Mouse (Mus musculus): ENCODE data around the gene Tgif1. TPM values are rescaled to one million over a fixed set of nuclear protein-coding genes. Genes with fewer than 3 reads are reported as not detected.

Tgif1 gene
- total RNA-seq, 1 experiment: 74.6 TPM

DNA sequence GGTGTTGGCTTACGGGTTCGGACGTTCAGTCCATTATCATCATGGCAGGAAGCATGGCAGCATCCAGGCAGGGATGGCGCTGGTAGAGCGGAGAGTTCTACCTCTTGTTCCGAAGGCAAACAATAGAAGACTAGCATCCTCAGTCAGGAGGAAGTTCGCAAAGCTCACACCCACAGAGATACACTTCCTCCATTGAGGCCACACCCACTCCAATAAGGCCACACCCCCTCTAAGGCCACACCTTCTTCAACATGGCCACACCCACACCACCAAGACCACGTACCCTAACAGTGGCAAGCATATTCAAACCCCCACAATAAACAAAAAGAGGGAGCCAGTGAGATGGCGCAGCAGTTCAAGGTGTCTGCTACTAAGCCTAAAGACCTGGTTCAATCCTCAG lies 47.5 kb downstream of the Tgif1 start:
- H3K9ac ChIP-seq (ENCODE audit: insufficient read depth, low read depth, low read length, poor library complexity, severe bottlenecking): peak overlapping the region; percentile 49
- peaks cover 3 to 22% of the 10 kb centered on the region in 2 experiments; a peak in 1 of 4 replicates for H3K4me1 ChIP-seq (ENCODE audit: control insufficient read depth in 2 of 2, insufficient read depth in 2 of 2, low read length in 2 of 2, poor library complexity in 1 of 2)
- in situ Hi-C loops (cut with MboI; ENCODE audit: low sequenced_read_pairs in 2 of 2, unreplicated experiment in 2 of 2): no loop called here
- no peak for DNase-seq (ENCODE audit: low read depth, low spot score)
- peaks cover 3% of the 10 kb centered on the region; the same call in 1 of the 2 replicates for H3K36me3 ChIP-seq (ENCODE audit: control insufficient read depth, insufficient read depth, low read length, poor library complexity, severe bottlenecking)
- TF ChIP-seq CHD2 (IDR thresholded peaks at IDR 0.05; ENCODE audit: low read depth, low read length) (no peak), HCFC1 (IDR thresholded peaks at IDR 0.05; ENCODE audit: borderline replicate concordance, insufficient read depth, low read length) (no peak), MAFK (IDR thresholded peaks at IDR 0.05; ENCODE audit: insufficient read depth, low read depth, low read length) (no peak), ZNF384 (IDR thresholded peaks at IDR 0.05; ENCODE audit: low read depth, low read length) (no peak), ZC3H11A (IDR thresholded peaks at IDR 0.05; ENCODE audit: borderline replicate concordance, low read depth, low read length) (no peak)
- H3K27ac ChIP-seq (ENCODE audit: insufficient read depth, low read depth, low read length, poor library complexity, severe bottlenecking): peak overlapping the region; percentile 89; the same call in 1 of the 2 replicates
- H3K4me3 ChIP-seq (ENCODE audit: insufficient read depth in 1 of 2, low read depth in 1 of 2, low read length in 2 of 2, poor library complexity in 1 of 2, severe bottlenecking in 1 of 2): peak overlapping the region; percentile 74 to 79
- H3K9me3 ChIP-seq (ENCODE audit: control insufficient read depth, insufficient read depth, low read depth, low read length): no peaks in the 10 kb centered on the region

DNA sequence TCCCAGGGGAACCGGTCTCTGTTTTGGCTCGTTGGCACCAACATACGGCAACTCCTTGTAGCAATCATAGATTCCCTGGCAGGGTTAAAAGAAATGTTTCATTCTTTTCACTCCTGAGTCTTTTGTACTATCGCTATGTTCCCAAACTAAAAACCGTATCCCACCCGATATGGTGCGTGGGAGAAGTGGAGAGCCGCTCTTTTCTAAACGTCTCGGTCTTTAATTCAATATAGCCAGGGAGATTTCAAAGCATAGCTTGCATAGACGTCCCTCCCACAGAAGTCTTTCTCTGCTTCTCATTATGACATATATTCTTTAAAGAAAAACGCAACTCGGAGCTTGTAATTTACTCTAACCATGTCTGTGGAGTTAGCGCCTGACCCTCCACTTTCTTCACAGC lies 51.3 kb downstream of the Tgif1 start:
- no peaks in the 10 kb centered on the region for H3K9me3 ChIP-seq (ENCODE audit: control insufficient read depth, insufficient read depth, low read depth, low read length)
- in situ Hi-C loops (cut with MboI; ENCODE audit: low sequenced_read_pairs in 2 of 2, unreplicated experiment in 2 of 2): no loop called here
- H3K36me3 ChIP-seq (ENCODE audit: control insufficient read depth, insufficient read depth, low read length, poor library complexity, severe bottlenecking): peaks cover 6% of the 10 kb centered on the region
- no peak for DNase-seq (ENCODE audit: low read depth, low spot score)
- no peak overlapping the region for H3K9ac ChIP-seq (ENCODE audit: insufficient read depth, low read depth, low read length, poor library complexity, severe bottlenecking)
- H3K4me3 ChIP-seq (ENCODE audit: insufficient read depth in 1 of 2, low read depth in 1 of 2, low read length in 2 of 2, poor library complexity in 1 of 2, severe bottlenecking in 1 of 2): no peak overlapping the region
- H3K27ac ChIP-seq (ENCODE audit: insufficient read depth, low read depth, low read length, poor library complexity, severe bottlenecking): no peak overlapping the region
- TF ChIP-seq CHD2 (IDR thresholded peaks at IDR 0.05; ENCODE audit: low read depth, low read length) (no peak), HCFC1 (IDR thresholded peaks at IDR 0.05; ENCODE audit: borderline replicate concordance, insufficient read depth, low read length) (no peak), ZNF384 (IDR thresholded peaks at IDR 0.05; ENCODE audit: low read depth, low read length) (no peak), MAFK (IDR thresholded peaks at IDR 0.05; ENCODE audit: insufficient read depth, low read depth, low read length) (no peak), ZC3H11A (IDR thresholded peaks at IDR 0.05; ENCODE audit: borderline replicate concordance, low read depth, low read length) (no peak)
- H3K4me1 ChIP-seq (ENCODE audit: control insufficient read depth in 2 of 2, insufficient read depth in 2 of 2, low read length in 2 of 2, poor library complexity in 1 of 2): peaks cover 3 to 5% of the 10 kb centered on the region in 2 experiments; a peak in 1 of 4 replicates

DNA sequence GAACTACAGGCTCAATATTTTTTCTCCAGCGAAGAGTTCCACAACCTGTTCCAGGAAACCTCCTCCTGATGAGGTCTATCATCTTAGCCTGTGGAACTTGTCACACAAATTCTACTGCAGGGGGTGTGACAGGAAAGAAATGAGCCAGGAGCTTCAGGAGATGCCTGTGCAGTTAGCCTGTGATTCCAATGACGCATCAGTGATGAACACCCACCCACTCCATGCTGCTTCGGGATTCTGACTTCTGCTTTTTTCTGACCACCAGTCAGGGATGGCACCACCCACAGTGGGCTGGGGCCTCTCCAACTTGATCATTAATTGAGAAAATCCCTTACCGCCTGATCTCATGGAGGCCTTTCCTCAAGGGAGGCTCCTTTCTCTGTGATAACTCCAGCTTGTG lies 54.1 kb downstream of the Tgif1 start:
- Histone ChIP-seq H3K36me3 (ENCODE audit: control insufficient read depth, insufficient read depth, low read length, poor library complexity, severe bottlenecking) (peaks cover 6% of the 10 kb centered on the region), H3K27ac (ENCODE audit: insufficient read depth, low read depth, low read length, poor library complexity, severe bottlenecking) (no peak overlapping the region), H3K4me1 (ENCODE audit: control insufficient read depth in 2 of 2, insufficient read depth in 2 of 2, low read length in 2 of 2, poor library complexity in 1 of 2) (peaks cover 0 to 8% of the 10 kb centered on the region in 2 experiments; a peak in 3 of 4 replicates), H3K9me3 (ENCODE audit: control insufficient read depth, insufficient read depth, low read depth, low read length) (no peaks in the 10 kb centered on the region), H3K9ac (ENCODE audit: insufficient read depth, low read depth, low read length, poor library complexity, severe bottlenecking) (no peak overlapping the region), H3K4me3 (ENCODE audit: insufficient read depth in 1 of 2, low read depth in 1 of 2, low read length in 2 of 2, poor library complexity in 1 of 2, severe bottlenecking in 1 of 2) (no peak overlapping the region)
- DNase-seq (ENCODE audit: low read depth, low spot score): no peak
- TF ChIP-seq MAFK (IDR thresholded peaks at IDR 0.05; ENCODE audit: insufficient read depth, low read depth, low read length) (no peak), HCFC1 (IDR thresholded peaks at IDR 0.05; ENCODE audit: borderline replicate concordance, insufficient read depth, low read length) (no peak), ZC3H11A (IDR thresholded peaks at IDR 0.05; ENCODE audit: borderline replicate concordance, low read depth, low read length) (no peak), ZNF384 (IDR thresholded peaks at IDR 0.05; ENCODE audit: low read depth, low read length) (no peak), CHD2 (IDR thresholded peaks at IDR 0.05; ENCODE audit: low read depth, low read length) (no peak)
- in situ Hi-C loops (cut with MboI; ENCODE audit: low sequenced_read_pairs in 2 of 2, unreplicated experiment in 2 of 2): no loop called here

DNA sequence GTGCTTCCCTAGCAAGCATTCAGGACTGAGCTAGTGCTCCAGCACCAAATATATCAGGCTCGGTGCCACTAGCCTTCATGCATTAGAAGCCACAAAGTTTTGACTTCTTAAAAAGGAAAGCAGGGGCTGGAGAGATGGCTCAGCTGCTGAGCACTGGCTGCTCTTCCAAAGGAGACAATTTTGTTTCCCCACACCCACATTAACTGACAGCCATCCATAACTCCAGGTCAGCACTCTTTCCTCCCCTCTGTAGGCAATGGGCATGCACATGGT lies 55.6 kb downstream of the Tgif1 start:
- no peak for DNase-seq (ENCODE audit: low read depth, low spot score)
- Histone ChIP-seq H3K9ac (ENCODE audit: insufficient read depth, low read depth, low read length, poor library complexity, severe bottlenecking) (no peak overlapping the region), H3K27ac (ENCODE audit: insufficient read depth, low read depth, low read length, poor library complexity, severe bottlenecking) (no peak overlapping the region), H3K4me3 (ENCODE audit: insufficient read depth in 1 of 2, low read depth in 1 of 2, low read length in 2 of 2, poor library complexity in 1 of 2, severe bottlenecking in 1 of 2) (no peak overlapping the region), H3K4me1 (ENCODE audit: control insufficient read depth in 2 of 2, insufficient read depth in 2 of 2, low read length in 2 of 2, poor library complexity in 1 of 2) (peaks cover 0 to 9% of the 10 kb centered on the region in 2 experiments; a peak in 3 of 4 replicates), H3K36me3 (ENCODE audit: control insufficient read depth, insufficient read depth, low read length, poor library complexity, severe bottlenecking) (peaks cover 6% of the 10 kb centered on the region), H3K9me3 (ENCODE audit: control insufficient read depth, insufficient read depth, low read depth, low read length) (no peaks in the 10 kb centered on the region)
- TF ChIP-seq HCFC1 (IDR thresholded peaks at IDR 0.05; ENCODE audit: borderline replicate concordance, insufficient read depth, low read length) (no peak), CHD2 (IDR thresholded peaks at IDR 0.05; ENCODE audit: low read depth, low read length) (no peak), ZC3H11A (IDR thresholded peaks at IDR 0.05; ENCODE audit: borderline replicate concordance, low read depth, low read length) (no peak), ZNF384 (IDR thresholded peaks at IDR 0.05; ENCODE audit: low read depth, low read length) (no peak), MAFK (IDR thresholded peaks at IDR 0.05; ENCODE audit: insufficient read depth, low read depth, low read length) (no peak)
- in situ Hi-C loops (cut with MboI; ENCODE audit: low sequenced_read_pairs in 2 of 2, unreplicated experiment in 2 of 2): no loop called here
